Mouse (Mus musculus) ES-Bruce4 (cell line): Measurements from ENCODE around the gene Pdgfa.

ENCODE experiments used
- CTCF ChIP-seq: IDR thresholded peaks from one replicate; pipeline ENCODE4 v1.8.1; 2011; ENCODE audit warnings: low read depth, low read length
- POLR2A ChIP-seq: IDR thresholded peaks from one replicate; pipeline ENCODE4 v1.8.1; 2011; ENCODE audit warnings: low read length; ENCODE audit not compliant: insufficient read depth

GRCm38 (mm10) chr5:139027603-139028002 lies 30.4 kb upstream of the Pdgfa start:
- TF ChIP-seq CTCF, result no peak
- TF ChIP-seq POLR2A, result no peak
